Mouse (Mus musculus) liver, embryonic 18 days (tissue): ENCODE data around the gene Slc37a1. TPM values are rescaled to one million over a fixed set of nuclear protein-coding genes. Genes with fewer than 3 reads are reported as not detected.

Experiments used
- polyA plus RNA-seq: library from polyadenylated mRNA; depleted of rRNA; stranded (reverse); fragments of >200 nt; gene quantifications from 2 replicates; pipeline ENCODE4 v1.2.3, GENCODE M21; 2012; rRNA removed

Slc37a1 gene
- 4.1 and 5.0 TPM in 2 replicates for polyA plus RNA-seq

GRCm38 (mm10) chr17:31286492-31286891, at the start of gene Slc37a1:
Gene Slc37a1, plus strand, starts transcription at chr17:31286792.

GRCm38 (mm10) chr17:31276922-31277918, 9.4 kb upstream of the Slc37a1 start, which contains the start of gene Rsph1:
Gene Rsph1, minus strand, starts transcription at chr17:31277383.

GRCm38 (mm10) chr17:31385671-31386665, 99.4 kb downstream of the Slc37a1 start, which contains the start of gene Pde9a:
Gene Pde9a, plus strand, starts transcription at chr17:31386210.

Other genes starting within 250 kb of the Slc37a1 start
- gene Abcg1, start 229.1 kb upstream of the Slc37a1 start, polyA plus RNA-seq = 4.0 and 4.2 TPM in 2 replicates
- gene Tff3, start 157.1 kb upstream of the Slc37a1 start, polyA plus RNA-seq = 507 and 543 TPM in 2 replicates
- 0.07 and 0.22 TPM in 2 replicates for gene Tff2, start 142.5 kb upstream of the Slc37a1 start, polyA plus RNA-seq
- not detected in 2 replicates for gene Tff1, start 121.5 kb upstream of the Slc37a1 start, polyA plus RNA-seq
- gene Tmprss3, start 87.8 kb upstream of the Slc37a1 start, polyA plus RNA-seq = 0.89 and 1.0 TPM in 2 replicates
- 3.3 and 3.7 TPM in 2 replicates for gene Ubash3a, start 78.9 kb upstream of the Slc37a1 start, polyA plus RNA-seq
- gene Rsph1, start 9.4 kb upstream of the Slc37a1 start, polyA plus RNA-seq = 0.37 and 0.58 TPM in 2 replicates
- gene Pde9a, start 99.4 kb downstream of the Slc37a1 start, polyA plus RNA-seq = 6.3 and 6.7 TPM in 2 replicates
- gene Wdr4, start 233.2 kb downstream of the Slc37a1 start, polyA plus RNA-seq = 11.8 TPM in 2 replicates
- 95.5 and 95.7 TPM in 2 replicates for gene Ndufv3, start 233.3 kb downstream of the Slc37a1 start, polyA plus RNA-seq